Mouse (Mus musculus) megakaryocyte, embryonic 14.5 days (primary cell): ENCODE data around the gene Zbed3. TPM values are rescaled to one million over a fixed set of nuclear protein-coding genes. Genes with fewer than 3 reads are reported as not detected.

Experiments
- H3K27me3 ChIP-seq: replicated peaks from 2 replicates; pipeline ENCODE3; 2012; ENCODE audit warnings: inconsistent platforms
- H3K36me3 ChIP-seq: replicated peaks from 2 replicates; pipeline ENCODE3; 2012; ENCODE audit warnings: low read length, inconsistent platforms, mixed read lengths
- H3K4me1 ChIP-seq: 2 replicates; pipeline ENCODE4 v1.6.1; 2012; ENCODE audit warnings: inconsistent platforms
- H3K4me3 ChIP-seq: replicated peaks from 2 replicates; pipeline ENCODE3; 2012; ENCODE audit warnings: moderate library complexity, mild to moderate bottlenecking, inconsistent platforms
- H3K9me3 ChIP-seq: 2 replicates; pipeline ENCODE4 v1.6.1; 2012; ENCODE audit warnings: inconsistent platforms
- FLI1 ChIP-seq: IDR thresholded peaks from 2 replicates; pipeline ENCODE4 v1.6.1; 2012; ENCODE audit warnings: low read length, inconsistent platforms, mixed read lengths
- GATA1 ChIP-seq: IDR thresholded peaks from 3 replicates; pipeline ENCODE4 v1.6.1; 2012; ENCODE audit warnings: mixed read lengths, low read length, inconsistent platforms, borderline replicate concordance
- polyA plus RNA-seq: library from polyadenylated mRNA; stranded (reverse); fragments of >175 nt; gene quantifications from 2 replicates; pipeline ENCODE4 v1.2.3, GENCODE M21; 2012; ENCODE audit warnings: low replicate concordance; ENCODE audit not compliant: insufficient read depth

Gene Zbed3
- polyA plus RNA-seq, 1 experiment, result 12.4 TPM

DNA sequence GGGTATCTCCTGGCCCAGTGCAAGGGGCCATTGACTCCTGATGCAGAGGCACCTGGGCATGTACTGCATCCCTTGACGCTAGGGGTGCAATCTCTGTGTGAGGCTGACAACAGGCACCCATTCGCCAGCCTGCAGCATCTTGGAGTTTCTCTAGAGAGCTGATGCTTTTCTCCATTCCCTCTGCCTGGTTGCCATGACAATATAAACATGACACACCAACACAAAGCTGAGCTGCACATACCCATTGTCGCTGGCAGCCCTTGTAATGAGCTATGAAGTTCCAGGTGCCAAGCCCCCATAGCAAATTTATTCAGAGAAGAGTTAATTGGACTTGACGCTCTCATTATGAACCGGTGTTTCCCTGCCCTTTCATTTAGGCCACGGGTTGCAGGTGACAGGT lies 11.4 kb upstream of the Zbed3 start:
- H3K9me3 ChIP-seq, result peaks cover 5% of the 10 kb centered on the region; the same call in 1 of the 2 replicates
- H3K27me3 ChIP-seq, result peaks cover 31% of the 10 kb centered on the region
- no peak overlapping the region for H3K4me3 ChIP-seq
- no peaks in the 10 kb centered on the region for H3K36me3 ChIP-seq
- TF ChIP-seq GATA1, result no peak
- no peak for TF ChIP-seq FLI1
- H3K4me1 ChIP-seq, result no peaks in the 10 kb centered on the region

DNA sequence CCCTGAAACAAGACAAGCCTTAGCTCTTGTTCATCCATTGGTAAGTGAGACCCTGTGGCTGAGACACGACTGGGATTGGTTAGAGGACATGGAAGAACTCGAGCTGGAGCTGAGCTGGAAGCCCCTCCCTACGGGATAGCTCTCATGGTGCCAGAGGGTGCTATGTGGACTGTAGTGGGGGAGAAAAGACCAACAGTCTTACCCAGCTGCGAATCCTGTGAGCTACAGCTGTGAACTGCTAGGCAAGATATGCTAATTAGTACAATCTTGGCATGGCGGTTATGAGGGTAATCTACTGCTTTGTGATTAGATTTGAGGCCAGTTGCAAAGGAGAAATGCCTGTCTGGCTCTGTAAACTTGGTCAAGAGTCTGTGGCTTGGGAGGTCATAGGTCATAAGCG lies 4.3 kb upstream of the Zbed3 start:
- Histone ChIP-seq H3K36me3 (no peaks in the 10 kb centered on the region), H3K4me3 (no peak overlapping the region), H3K27me3 (peaks cover 37% of the 10 kb centered on the region), H3K9me3 (no peaks in the 10 kb centered on the region), H3K4me1 (peaks cover under 1% of the 10 kb centered on the region; the same call in 1 of the 2 replicates)
- TF ChIP-seq GATA1 (no peak), FLI1 (no peak)

DNA sequence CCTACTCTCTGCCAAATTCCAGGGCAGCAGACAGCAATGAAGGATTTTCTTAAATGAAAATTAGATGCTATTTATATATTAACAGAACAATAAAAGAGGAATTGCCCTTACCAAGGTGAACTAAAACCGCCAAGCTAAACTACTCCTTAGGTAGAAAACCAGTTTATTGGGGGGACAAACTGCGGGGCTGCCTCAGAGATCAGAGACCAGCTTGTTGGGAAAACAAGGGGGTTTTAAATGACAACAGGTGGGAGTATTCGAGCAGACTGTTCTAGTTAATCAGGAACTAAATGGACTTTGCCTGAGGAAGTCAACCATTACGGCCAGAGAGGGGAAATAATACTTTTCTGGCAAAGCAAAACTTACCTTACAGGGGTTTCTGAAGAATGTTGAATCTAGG lies 3.0 kb upstream of the Zbed3 start:
- H3K9me3 ChIP-seq, result no peaks in the 10 kb centered on the region
- peaks cover 41% of the 10 kb centered on the region for H3K27me3 ChIP-seq
- H3K36me3 ChIP-seq, result no peaks in the 10 kb centered on the region
- no peak overlapping the region for H3K4me3 ChIP-seq
- peaks cover 14% of the 10 kb centered on the region for H3K4me1 ChIP-seq
- no peak for TF ChIP-seq GATA1
- no peak for TF ChIP-seq FLI1

DNA sequence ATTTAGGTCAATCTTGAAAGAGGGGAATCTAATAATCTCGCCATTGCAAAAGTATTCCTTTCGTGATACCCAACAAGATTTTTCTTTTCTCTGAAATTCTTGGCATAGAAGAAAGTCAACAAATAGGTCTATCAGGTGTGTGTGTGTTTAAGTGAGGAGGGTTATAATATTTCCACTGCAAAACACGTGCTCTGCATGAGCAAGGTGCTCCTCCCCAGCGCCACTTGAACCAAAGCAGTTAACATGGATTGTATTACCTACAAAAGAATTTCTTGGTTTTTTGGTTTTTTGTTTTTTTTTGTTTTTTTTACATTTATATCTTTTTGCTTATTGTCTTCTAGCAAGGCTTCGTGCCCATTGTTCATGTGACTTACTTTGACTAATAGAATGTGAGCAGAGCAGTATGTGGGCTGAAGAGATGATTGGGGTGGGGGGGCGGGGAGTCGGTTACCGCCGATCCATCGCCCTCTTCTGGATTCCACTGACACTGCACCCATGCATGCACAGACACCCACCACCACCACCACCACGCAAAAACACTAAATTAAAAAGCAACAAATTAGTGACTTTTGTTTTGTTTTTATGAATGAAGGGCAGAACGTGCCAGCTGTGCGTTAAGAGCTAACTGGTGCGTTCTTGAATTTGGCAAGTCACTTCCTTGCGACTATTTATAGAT lies 676 bp downstream of the Zbed3 start:
- Histone ChIP-seq H3K4me1 (peaks cover 27% of the 10 kb centered on the region), H3K4me3 (peak overlapping the region; percentile 96), H3K9me3 (no peaks in the 10 kb centered on the region), H3K36me3 (no peaks in the 10 kb centered on the region), H3K27me3 (peaks cover 27% of the 10 kb centered on the region)
- TF ChIP-seq FLI1 (no peak), GATA1 (no peak)

DNA sequence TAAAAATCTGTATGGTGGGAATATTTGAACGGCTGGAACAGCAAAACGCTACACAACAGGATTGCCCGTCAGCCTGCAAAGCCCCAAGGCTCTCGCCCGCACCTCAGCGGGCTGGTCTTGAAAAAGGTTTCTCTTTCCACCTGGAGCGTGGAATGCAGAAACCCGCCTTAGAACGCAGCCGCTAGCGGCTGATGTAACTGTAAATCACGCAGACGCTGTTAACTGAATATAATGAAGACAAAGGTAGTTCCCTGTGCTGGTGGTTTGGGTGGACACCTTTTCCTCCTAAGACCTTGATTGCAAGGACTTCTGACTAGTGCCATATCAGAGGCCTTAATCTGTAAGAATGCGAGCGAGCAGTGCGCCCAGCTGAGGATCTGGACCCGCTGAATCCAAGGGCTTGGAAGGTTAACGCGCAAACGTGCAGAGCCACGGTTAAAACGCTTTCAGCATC lies 1.2 kb downstream of the Zbed3 start:
- Histone ChIP-seq H3K4me1 (peaks cover 31% of the 10 kb centered on the region), H3K27me3 (peaks cover 22% of the 10 kb centered on the region), H3K9me3 (no peaks in the 10 kb centered on the region), H3K4me3 (peak overlapping the region; percentile 96), H3K36me3 (no peaks in the 10 kb centered on the region)
- TF ChIP-seq GATA1 (no peak), FLI1 (no peak)

DNA sequence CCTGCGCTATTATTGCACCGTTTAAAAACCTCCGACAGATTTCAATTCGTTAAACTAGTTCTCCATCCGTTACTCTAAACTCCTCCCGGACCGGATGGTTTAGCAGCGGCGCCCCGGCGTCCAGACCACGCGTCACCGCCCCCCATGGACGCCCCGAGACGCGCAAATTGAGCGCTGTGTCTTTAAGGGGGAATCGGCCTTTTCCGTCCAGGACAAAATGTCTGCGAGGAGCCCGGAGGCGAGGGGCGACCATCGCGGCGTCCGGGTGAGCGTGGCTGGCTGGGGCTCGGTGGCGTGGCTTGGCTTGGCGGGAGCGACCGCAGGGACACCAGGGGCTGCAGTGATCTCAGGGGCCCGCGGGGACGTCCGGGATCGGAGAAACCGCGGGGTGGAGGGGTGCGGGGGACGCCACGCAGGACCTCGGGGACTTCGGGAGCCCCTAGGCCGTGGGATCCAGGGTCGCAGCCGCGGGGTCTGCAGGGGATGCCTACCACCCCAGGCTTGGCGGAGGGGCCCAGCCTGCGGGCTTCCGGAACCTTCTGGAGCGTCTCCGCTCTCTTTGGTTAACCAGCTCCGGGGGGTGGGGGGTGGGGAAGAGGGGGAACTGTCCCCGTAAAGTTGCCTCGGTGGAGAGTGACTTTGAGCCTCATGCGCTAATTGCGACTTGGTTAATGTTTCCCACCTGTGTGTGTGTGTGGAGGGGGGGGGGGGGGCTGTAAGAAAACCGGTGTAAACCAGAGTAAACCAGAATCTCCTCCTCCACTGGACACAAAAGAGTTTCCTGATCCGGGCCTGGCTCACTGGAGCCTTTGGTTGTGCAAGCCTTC lies 1.9 kb downstream of the Zbed3 start:
- H3K9me3 ChIP-seq, result no peaks in the 10 kb centered on the region
- no peaks in the 10 kb centered on the region for H3K36me3 ChIP-seq
- peak overlapping the region; percentile 96 for H3K4me3 ChIP-seq
- TF ChIP-seq GATA1 (no peak), FLI1 (no peak)
- peaks cover 31% of the 10 kb centered on the region for H3K4me1 ChIP-seq
- H3K27me3 ChIP-seq, result peaks cover 21% of the 10 kb centered on the region

DNA sequence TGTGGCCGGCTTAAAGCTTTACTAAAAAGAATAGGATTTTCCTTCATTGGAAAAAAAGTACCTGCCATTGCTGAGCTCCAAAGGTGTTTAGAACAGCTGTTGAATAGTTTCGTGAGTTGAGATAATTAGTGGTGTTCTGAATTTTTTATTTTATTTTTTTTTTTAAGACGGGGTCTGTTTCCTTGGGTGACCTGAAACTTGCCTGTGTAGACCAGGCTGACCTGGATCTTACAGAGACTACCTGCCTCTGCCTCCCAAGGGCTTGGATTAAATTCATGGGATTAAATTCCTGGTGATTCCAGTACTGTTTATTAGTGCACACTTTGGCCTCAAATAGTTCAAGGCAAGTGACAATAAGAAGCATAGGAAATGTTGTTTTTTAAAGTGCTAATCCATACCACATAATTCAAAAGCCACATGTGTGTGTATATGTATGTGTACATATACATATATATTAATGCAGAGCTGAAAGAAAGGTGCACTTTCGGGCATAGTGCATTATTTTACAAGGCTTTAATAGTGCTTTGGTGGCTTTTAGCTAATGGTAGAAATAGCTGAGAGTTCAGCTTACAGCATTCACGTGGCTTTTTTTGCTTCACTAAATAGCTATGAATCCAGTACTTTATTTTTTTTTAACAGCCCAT lies 2.6 kb downstream of the Zbed3 start:
- Histone ChIP-seq H3K4me1 (peaks cover 36% of the 10 kb centered on the region), H3K27me3 (peaks cover 24% of the 10 kb centered on the region), H3K4me3 (peak overlapping the region; percentile 96), H3K36me3 (no peaks in the 10 kb centered on the region), H3K9me3 (no peaks in the 10 kb centered on the region)
- no peak for TF ChIP-seq FLI1
- no peak for TF ChIP-seq GATA1

DNA sequence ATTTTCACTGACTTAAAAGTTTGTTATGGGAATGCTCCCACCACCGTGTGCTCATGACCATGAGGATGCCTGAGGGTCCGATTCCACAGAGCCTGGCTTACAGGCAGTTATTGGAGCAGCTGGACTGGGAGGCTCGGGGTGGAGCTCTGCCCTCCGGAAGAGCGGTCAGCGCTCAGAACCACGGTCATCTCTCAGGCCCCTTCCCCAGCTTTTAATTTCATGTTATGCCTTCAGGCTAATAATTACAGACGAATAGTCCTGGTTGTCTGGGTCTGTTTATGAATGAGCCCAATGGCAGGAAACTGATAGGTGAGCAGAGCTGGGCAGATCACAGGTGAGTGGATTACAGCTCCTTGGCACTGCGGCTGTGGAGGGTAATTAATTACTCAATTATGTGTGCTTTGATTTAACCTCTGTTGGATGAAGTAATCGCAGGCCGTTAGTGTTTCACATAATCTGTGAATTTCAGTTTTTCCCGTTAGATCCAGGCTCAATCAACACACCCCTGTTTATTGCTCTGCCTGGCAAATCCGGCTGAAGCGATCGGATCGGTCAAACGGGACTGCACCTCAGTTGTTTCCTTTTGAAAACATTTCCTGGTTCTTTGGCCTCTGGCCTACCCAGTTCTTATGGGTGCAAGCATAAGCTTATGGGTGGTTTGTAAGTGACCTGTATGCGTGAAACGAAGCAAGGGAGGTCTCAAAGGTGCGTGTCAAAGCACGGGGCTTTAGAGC lies 3.4 kb downstream of the Zbed3 start:
- Histone ChIP-seq H3K27me3 (peaks cover 19% of the 10 kb centered on the region), H3K4me1 (peaks cover 43% of the 10 kb centered on the region), H3K9me3 (no peaks in the 10 kb centered on the region), H3K4me3 (peak overlapping the region; percentile 83), H3K36me3 (no peaks in the 10 kb centered on the region)
- TF ChIP-seq GATA1, result no peak
- TF ChIP-seq FLI1, result no peak

DNA sequence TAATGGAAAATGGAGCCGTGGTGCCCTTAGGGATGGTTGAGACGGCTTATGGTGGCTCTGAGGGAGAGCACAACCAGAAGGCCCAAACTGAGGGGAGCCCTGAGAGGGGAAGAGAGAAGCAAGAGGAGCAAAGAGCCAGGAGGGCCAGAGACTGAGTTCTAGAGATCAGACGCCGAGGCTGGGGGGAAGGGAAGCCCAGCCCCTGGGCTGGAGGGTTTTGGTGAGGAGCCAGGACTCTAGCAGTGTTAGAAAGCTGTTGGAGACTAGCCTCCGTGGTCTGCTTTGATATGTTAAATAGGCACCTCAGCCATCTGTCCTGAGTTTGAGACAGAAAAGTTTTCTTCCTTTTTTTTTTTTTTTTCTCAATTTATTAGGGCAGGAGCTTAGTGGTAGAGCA lies 3.9 kb downstream of the Zbed3 start:
- H3K4me3 ChIP-seq, result peak overlapping the region; percentile 83
- no peaks in the 10 kb centered on the region for H3K9me3 ChIP-seq
- TF ChIP-seq GATA1 (no peak), FLI1 (no peak)
- peaks cover 43% of the 10 kb centered on the region for H3K4me1 ChIP-seq
- no peaks in the 10 kb centered on the region for H3K36me3 ChIP-seq
- H3K27me3 ChIP-seq, result peaks cover 19% of the 10 kb centered on the region
